Mouse (Mus musculus) spleen, postnatal 4 days (tissue): ENCODE measurements around the gene Pnkp.

Experiments
- DNase-seq, 2 experiments: peaks; one replicate each; pipeline ENCODE4 v3.0.0; 2022; ENCODE audit warnings: low spot score in 2 of 2

The Pnkp gene

DNA sequence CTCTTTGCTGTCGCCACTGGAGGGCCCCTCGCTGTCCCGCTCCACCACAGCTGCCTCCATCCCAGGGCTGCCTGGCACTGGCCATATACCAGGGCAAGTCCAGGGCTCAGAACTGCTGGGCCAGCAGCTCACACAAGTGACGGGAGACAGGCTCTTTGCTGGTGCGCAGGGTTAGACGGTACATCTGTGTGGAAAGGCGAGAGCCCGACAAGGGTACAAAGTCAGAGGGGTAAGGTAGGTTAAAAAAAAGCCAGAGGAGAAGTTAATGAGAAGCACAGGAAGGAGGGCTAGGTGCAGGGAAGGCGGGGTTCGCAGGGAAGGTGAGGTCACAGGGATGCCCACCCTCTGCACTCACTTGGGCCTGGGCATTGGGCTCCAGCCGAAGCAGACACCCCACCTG is 43.7 kb downstream of the Pnkp start:
- no peak for DNase-seq

DNA sequence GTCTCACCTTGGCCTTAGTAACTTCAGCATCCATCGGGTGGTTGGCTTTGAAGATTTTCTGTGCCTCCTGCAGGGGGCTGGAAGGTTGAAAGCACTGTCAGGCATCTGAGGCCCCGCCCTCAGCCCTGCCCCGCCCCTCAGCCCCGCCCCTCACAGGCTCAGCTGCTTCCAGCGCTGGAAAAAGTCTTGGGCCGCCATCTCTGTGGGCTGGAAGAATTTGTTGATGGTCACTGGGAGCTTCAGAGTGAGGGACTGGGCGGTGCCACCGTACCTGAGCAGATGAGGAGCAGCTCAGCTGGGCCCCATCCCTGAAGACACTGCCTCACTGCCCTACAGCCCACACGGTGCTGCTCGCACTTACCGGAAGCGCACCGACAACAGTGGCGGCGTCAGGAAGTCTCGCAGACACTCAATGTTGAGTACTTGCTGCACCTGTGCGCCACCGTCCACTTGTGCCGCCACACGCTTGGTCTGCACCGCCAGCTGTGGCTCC is 44.3 kb downstream of the Pnkp start:
- no peak for DNase-seq

DNA sequence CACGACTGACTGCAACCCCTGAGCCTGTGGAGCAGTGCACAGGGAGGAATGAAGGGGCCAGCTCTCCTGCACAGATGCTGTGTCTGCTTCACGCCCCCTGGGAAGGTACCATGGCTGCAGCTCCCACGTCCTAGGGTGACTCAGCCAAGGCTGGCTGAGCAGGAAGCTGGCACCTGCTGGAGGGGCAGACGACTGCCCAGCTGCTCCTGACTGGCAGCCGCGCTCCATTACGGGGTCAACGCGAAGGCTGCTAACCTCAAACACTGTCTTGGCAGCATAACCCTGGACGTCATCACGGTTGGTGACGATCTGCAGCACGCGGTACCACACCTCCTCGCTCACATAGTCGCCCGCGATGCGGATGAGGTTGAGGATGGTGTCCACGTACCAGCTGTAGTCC is 48.5 kb downstream of the Pnkp start:
- no peak for DNase-seq

DNA sequence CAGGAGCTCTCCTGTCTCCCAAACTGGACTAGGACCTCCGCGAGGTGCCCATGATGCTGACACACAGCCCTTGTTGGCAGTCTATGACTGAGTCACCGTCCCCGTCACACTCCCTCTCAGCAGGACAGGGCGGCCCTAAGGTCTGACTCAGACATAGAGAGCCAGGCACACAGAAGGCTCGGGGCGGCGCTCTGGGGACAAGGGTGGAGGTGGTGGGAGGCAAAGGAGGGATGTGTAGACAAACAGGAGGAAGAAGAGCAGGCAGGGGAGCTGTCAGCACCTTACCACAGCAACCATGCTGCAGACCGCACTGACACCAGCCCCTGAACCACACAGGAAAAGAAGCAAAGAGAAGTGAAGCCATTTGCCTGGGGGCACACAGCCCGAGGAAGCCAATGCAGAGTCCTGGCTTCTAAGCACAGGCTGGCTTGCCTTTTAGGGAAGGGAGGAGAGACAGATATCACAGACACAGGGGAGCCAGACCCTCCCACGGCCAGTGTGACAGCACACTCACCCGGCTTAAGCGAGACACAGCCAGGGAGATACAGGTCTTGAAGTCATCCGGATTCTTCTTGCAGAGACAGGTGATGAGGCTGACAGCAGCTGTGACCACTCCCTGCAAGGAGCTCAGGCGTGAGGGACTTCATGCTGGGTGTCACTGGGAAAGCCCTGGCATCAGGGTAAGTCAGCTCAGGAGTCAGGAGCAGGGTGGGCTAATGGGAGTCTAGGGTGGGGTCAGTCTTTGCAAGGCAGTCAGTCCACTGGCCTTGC is 52.0 kb downstream of the Pnkp start:
- no peak for DNase-seq
